Mouse (Mus musculus) thymus, postnatal 14 days (tissue): ENCODE results near the gene Cavin3.

ENCODE experiments used
- DNase-seq: peaks from one replicate; pipeline ENCODE4 v3.0.0; 2021

Gene Cavin3

GRCm38 (mm10) chr7:105481505-105482411 lies at the start of gene Cavin3:
Gene Cavin3 (minus strand): TSS chr7:105482300.
- no peak for DNase-seq

- DNase-seq = no peak
Measured at GRCm38 (mm10) chr7:105528094-105528493, 46.0 kb upstream of the Cavin3 start.

GRCm38 (mm10) chr7:105527306-105527937 lies 45.3 kb upstream of the Cavin3 start:
- DNase-seq = no peak

- DNase-seq = no peak
Measured at GRCm38 (mm10) chr7:105524222-105524621, 42.1 kb upstream of the Cavin3 start.

GRCm38 (mm10) chr7:105520201-105520600 lies 38.1 kb upstream of the Cavin3 start:
- no peak for DNase-seq

- DNase-seq = no peak
Measured at GRCm38 (mm10) chr7:105519771-105520170, 37.7 kb upstream of the Cavin3 start.

GRCm38 (mm10) chr7:105519336-105519735 lies 37.2 kb upstream of the Cavin3 start:
- no peak for DNase-seq

- no peak for DNase-seq
Measured at GRCm38 (mm10) chr7:105516669-105517360, 34.7 kb upstream of the Cavin3 start.

- DNase-seq = peak; percentile 62
Measured at GRCm38 (mm10) chr7:105515178-105515577, 33.1 kb upstream of the Cavin3 start.

- DNase-seq = no peak
Measured at GRCm38 (mm10) chr7:105514561-105514960, 32.5 kb upstream of the Cavin3 start.

- DNase-seq = no peak
Measured at GRCm38 (mm10) chr7:105513845-105514291, 31.8 kb upstream of the Cavin3 start.

GRCm38 (mm10) chr7:105510143-105510542 lies 28.0 kb upstream of the Cavin3 start:
- DNase-seq = no peak

GRCm38 (mm10) chr7:105507257-105507656 lies 25.2 kb upstream of the Cavin3 start:
- DNase-seq = no peak

- DNase-seq = no peak
Measured at GRCm38 (mm10) chr7:105501984-105502383, 19.9 kb upstream of the Cavin3 start.

GRCm38 (mm10) chr7:105499676-105500075 lies 17.6 kb upstream of the Cavin3 start:
- no peak for DNase-seq

- DNase-seq = no peak
Measured at GRCm38 (mm10) chr7:105498854-105499492, 16.9 kb upstream of the Cavin3 start.

- no peak for DNase-seq
Measured at GRCm38 (mm10) chr7:105497881-105498280, 15.8 kb upstream of the Cavin3 start.

- no peak for DNase-seq
Measured at GRCm38 (mm10) chr7:105487104-105487876, 5.2 kb upstream of the Cavin3 start.

- DNase-seq = no peak
Measured at GRCm38 (mm10) chr7:105485029-105485428, 2.9 kb upstream of the Cavin3 start.

GRCm38 (mm10) chr7:105482426-105482825 lies 326 bp upstream of the Cavin3 start:
- no peak for DNase-seq

GRCm38 (mm10) chr7:105480561-105481504 lies 1.3 kb downstream of the Cavin3 start:
- DNase-seq = no peak
